In the genomic region with DNA sequence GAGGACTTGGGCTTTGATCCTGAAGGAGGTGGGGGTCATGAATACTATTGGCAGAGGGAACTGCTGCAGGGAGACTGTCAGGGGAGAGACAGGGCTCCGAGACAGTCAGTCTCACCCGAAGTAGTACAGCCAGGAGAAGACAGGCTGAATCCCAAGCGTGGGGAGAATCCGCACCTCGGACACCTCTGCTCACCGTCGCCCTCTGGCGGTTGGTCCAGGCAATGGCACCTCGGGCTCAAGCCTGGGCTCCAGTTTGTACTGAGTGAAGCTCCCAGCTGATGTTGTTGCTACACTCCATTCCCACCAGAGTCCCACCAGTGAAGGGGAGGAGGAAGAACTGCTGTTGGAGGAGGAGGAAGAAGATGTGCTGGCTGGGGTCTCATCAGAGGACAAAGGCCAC, we compare ENCODE assay signal across 8 mouse cellular contexts. TPM values are rescaled to one million over a fixed set of nuclear protein-coding genes. Genes with fewer than 3 reads are reported as not detected.
DNase-seq lines count a peak whose midpoint lies in the region; ATAC-seq and TF ChIP-seq lines count a peak whose summit lies in the region.

No protein-coding gene starts in this region.

- no peak overlapping the region for H3K27ac ChIP-seq in CH12.LX (ENCODE audit: insufficient read depth, low read depth)
- H3K27ac ChIP-seq in embryonic facial prominence, embryonic 15.5 days (replicated peaks), result no peak overlapping the region
- H3K27ac ChIP-seq in heart, postnatal 0 days (ENCODE audit: low read depth), result no peak overlapping the region

- in situ Hi-C loops in CH12.LX (cut with MboI; ENCODE audit: low pct_ligation_motif_present, low pct_unique_long_range_greater_than_20kb, low sequenced_read_pairs), result no loop called here

- H3K9me3 ChIP-seq in CH12.LX (replicated peaks; ENCODE audit: low read length), result no peaks in the 10 kb centered on the region
- H3K9me3 ChIP-seq in embryonic facial prominence, embryonic 15.5 days (replicated peaks), result no peaks in the 10 kb centered on the region
- no peaks in the 10 kb centered on the region for H3K9me3 ChIP-seq in heart, postnatal 0 days (replicated peaks; ENCODE audit: control insufficient read depth, low read length)

- DNase-seq in CH12.LX (ENCODE audit: extremely low read depth), result peak; percentile 71
- peak; percentile 71 to 72 for DNase-seq in adrenal gland, postnatal 4 days (ENCODE audit: low spot score in 2 of 2)
- DNase-seq in heart, postnatal 0 days (ENCODE audit: low spot score), result no peak
- peak; percentile 87 to 89 for DNase-seq in kidney, postnatal 4 days
- DNase-seq in lung, postnatal 10 days, result peak; percentile 85
- DNase-seq in ovary, postnatal 14 days (ENCODE audit: low spot score), result peak; percentile 83
- DNase-seq in urinary bladder, postnatal 14 days (ENCODE audit: low spot score), result peak; percentile 84

- peak; percentile 91 to 97 for TF ChIP-seq CTCF in CH12.LX (conservative IDR thresholded peaks at IDR 0.05 in 1 of 2, IDR thresholded peaks at IDR 0.05 in 1 of 2; ENCODE audit: low read depth in 2 of 2, low read length in 2 of 2)
- peak; percentile 86 for TF ChIP-seq CTCF in heart, postnatal 0 days (IDR thresholded peaks at IDR 0.05; ENCODE audit: low read depth)

- H3K4me3 ChIP-seq in CH12.LX (replicated peaks in 1 of 3; ENCODE audit: low read depth in 2 of 3, low read length in 2 of 3, poor library complexity in 1 of 3), result peak overlapping the region in 1 of 3 experiments; percentile 91
- peak overlapping the region; percentile 67 for H3K4me3 ChIP-seq in embryonic facial prominence, embryonic 15.5 days (replicated peaks)
- no peak overlapping the region for H3K4me3 ChIP-seq in heart, postnatal 0 days (ENCODE audit: low read depth, low read length)

- no peak for TF ChIP-seq POLR2A in CH12.LX (IDR thresholded peaks at IDR 0.05; ENCODE audit: low read depth, low read length)

- peaks cover 5% of the 10 kb centered on the region; the same call in 1 of the 2 replicates for H3K79me2 ChIP-seq in CH12.LX (replicated peaks; ENCODE audit: control insufficient read depth, extremely low read depth, insufficient read depth, poor library complexity, severe bottlenecking)

- peaks cover 6 to 20% of the 10 kb centered on the region in 2 experiments for H3K4me1 ChIP-seq in CH12.LX (ENCODE audit: control insufficient read depth in 1 of 2, insufficient read depth in 2 of 2)
- peaks cover 31% of the 10 kb centered on the region for H3K4me1 ChIP-seq in embryonic facial prominence, embryonic 15.5 days
- peaks cover 16% of the 10 kb centered on the region for H3K4me1 ChIP-seq in heart, postnatal 0 days (ENCODE audit: control insufficient read depth, insufficient read depth)

- H3K27me3 ChIP-seq in CH12.LX (replicated peaks), result no peaks in the 10 kb centered on the region
- no peaks in the 10 kb centered on the region for H3K27me3 ChIP-seq in embryonic facial prominence, embryonic 15.5 days
- no peaks in the 10 kb centered on the region for H3K27me3 ChIP-seq in heart, postnatal 0 days (ENCODE audit: control insufficient read depth, insufficient read depth, low read length)

- TF ChIP-seq RAD21 in CH12.LX (IDR thresholded peaks at IDR 0.05; ENCODE audit: low read depth, low read length), result peak; percentile 54

- peak overlapping the region; percentile 82; the same call in 1 of the 2 replicates for H3K9ac ChIP-seq in CH12.LX (ENCODE audit: insufficient read depth, low read depth)
- 0 out of 2 replicates have a peak overlapping the region, but pooled peaks have one; percentile 66 for H3K9ac ChIP-seq in embryonic facial prominence, embryonic 15.5 days
- H3K9ac ChIP-seq in heart, postnatal 0 days (replicated peaks; ENCODE audit: low read depth, low read length), result no peak overlapping the region

- H3K36me3 ChIP-seq in CH12.LX (replicated peaks in 1 of 2; ENCODE audit: control insufficient read depth in 1 of 2, insufficient read depth in 1 of 2, low read length in 1 of 2), result peaks cover 27 to 40% of the 10 kb centered on the region in 2 experiments
- peaks cover 40% of the 10 kb centered on the region for H3K36me3 ChIP-seq in embryonic facial prominence, embryonic 15.5 days
- H3K36me3 ChIP-seq in heart, postnatal 0 days (replicated peaks; ENCODE audit: control insufficient read depth, insufficient read depth, low read length), result peaks cover 34% of the 10 kb centered on the region

- dilution Hi-C loops in CH12.LX (cut with MboI; ENCODE audit: extremely low pct_ligation_motif_present, extremely low pct_unique_long_range_greater_than_20kb, low sequenced_read_pairs), result no loop called here

- H3K4me2 ChIP-seq in CH12.LX (ENCODE audit: insufficient read depth, low read depth, poor library complexity, severe bottlenecking), result peak overlapping the region; percentile 79
- H3K4me2 ChIP-seq in embryonic facial prominence, embryonic 15.5 days (replicated peaks), result peak overlapping the region; percentile 99
- H3K4me2 ChIP-seq in heart, postnatal 0 days (ENCODE audit: low read depth, low read length), result no peak overlapping the region

- no peak for TF ChIP-seq EP300 in CH12.LX (IDR thresholded peaks at IDR 0.05; ENCODE audit: low read length)
- TF ChIP-seq EP300 in heart, postnatal 0 days (IDR thresholded peaks at IDR 0.05; ENCODE audit: low read depth), result no peak

- no peak for ATAC-seq in embryonic facial prominence, embryonic 15.5 days (ENCODE audit: insufficient number of reproducible peaks, low FRiP score, low TSS enrichment, low read depth)
- no peak for ATAC-seq in heart, postnatal 0 days (ENCODE audit: insufficient read depth, low read depth)

- 4% methylated on average over 9 of the region's 9 CpGs for WGBS in embryonic facial prominence, embryonic 15.5 days
- WGBS in heart, postnatal 0 days, result 14% methylated on average over 9 of the region's 9 CpGs

TF ChIP-seq in CH12.LX, 34 proteins besides CTCF, POLR2A, EP300 and RAD21:
- peak; percentile 86 for TF ChIP-seq SMC3 (IDR thresholded peaks at IDR 0.05; ENCODE audit: low read depth, low read length)
- TF ChIP-seq UBTF (IDR thresholded peaks at IDR 0.05; ENCODE audit: low read depth, low read length), result no peak

RNA-seq across cellular contexts. Expression of a gene that starts 5.2 kb away (rescaled TPM):
- total RNA-seq in CH12.LX (2012; rRNA removed) (38.9 and 55.1 TPM in 2 replicates), CH12.LX (2014; rRNA removed) (23.4 and 24.5 TPM in 2 replicates)
- polyA plus RNA-seq in CH12.LX (2012; ENCODE audit: insufficient read length, low read depth), result 25.3 and 26.8 TPM in 2 replicates
- 10 to 100 TPM; 91.6 to 91.9 TPM for total RNA-seq in adrenal gland, postnatal 4 days (2021)
- 91.3 and 97.2 TPM in 2 replicates for polyA plus RNA-seq in embryonic facial prominence, embryonic 15.5 days (2015; fragmentation: Nextera tagmentation; extraction: Ambion mirVana)
- 100 and 114 TPM in 2 replicates for total RNA-seq in heart, postnatal 0 days (2014; rRNA removed; ENCODE audit: low replicate concordance)
- polyA plus RNA-seq in heart, postnatal 0 days (2015; fragmentation: Nextera tagmentation; extraction: Ambion mirVana), result 42.5 and 42.9 TPM in 2 replicates

RNA-seq across cellular contexts. Expression of a gene that starts 5.3 kb away (rescaled TPM):
- total RNA-seq in CH12.LX (2012; rRNA removed) (2.2 and 3.2 TPM in 2 replicates), CH12.LX (2014; rRNA removed) (0.41 and 0.52 TPM in 2 replicates)
- polyA plus RNA-seq in CH12.LX (2012; ENCODE audit: insufficient read length, low read depth), result 0.51 and 0.91 TPM in 2 replicates
- 1 to 10 TPM; 9.3 to 9.4 TPM for total RNA-seq in adrenal gland, postnatal 4 days (2021)
- 23.6 and 24.5 TPM in 2 replicates for polyA plus RNA-seq in embryonic facial prominence, embryonic 15.5 days (2015; fragmentation: Nextera tagmentation; extraction: Ambion mirVana)
- 14.3 and 23.7 TPM in 2 replicates for total RNA-seq in heart, postnatal 0 days (2014; rRNA removed; ENCODE audit: low replicate concordance)
- 16.0 and 17.2 TPM in 2 replicates for polyA plus RNA-seq in heart, postnatal 0 days (2015; fragmentation: Nextera tagmentation; extraction: Ambion mirVana)

RNA-seq across cellular contexts. Expression of a gene that starts 24.4 kb away (rescaled TPM):
- total RNA-seq in CH12.LX (2012; rRNA removed) (0.21 and 0.50 TPM in 2 replicates), CH12.LX (2014; rRNA removed) (not detected in 2 replicates)
- polyA plus RNA-seq in CH12.LX (2012; ENCODE audit: insufficient read length, low read depth), result not detected in 2 replicates
- total RNA-seq in adrenal gland, postnatal 4 days (2021), result 1 to 10 TPM; 4.1 to 9.2 TPM
- 12.5 and 16.8 TPM in 2 replicates for polyA plus RNA-seq in embryonic facial prominence, embryonic 15.5 days (2015; fragmentation: Nextera tagmentation; extraction: Ambion mirVana)
- total RNA-seq in heart, postnatal 0 days (2014; rRNA removed; ENCODE audit: low replicate concordance), result not detected in 2 replicates
- 0.26 and 0.51 TPM in 2 replicates for polyA plus RNA-seq in heart, postnatal 0 days (2015; fragmentation: Nextera tagmentation; extraction: Ambion mirVana)

RNA-seq across cellular contexts. Expression of a gene that starts 25.8 kb away (rescaled TPM):
- total RNA-seq in CH12.LX (2012; rRNA removed), result 29.3 and 33.5 TPM in 2 replicates
- total RNA-seq in CH12.LX (2014; rRNA removed), result 38.0 and 39.4 TPM in 2 replicates
- polyA plus RNA-seq in CH12.LX (2012; ENCODE audit: insufficient read length, low read depth), result 32.1 and 39.0 TPM in 2 replicates
- total RNA-seq in adrenal gland, postnatal 4 days (2021), result 10 to 100 TPM; 66.3 to 67.4 TPM
- 194 and 201 TPM in 2 replicates for polyA plus RNA-seq in embryonic facial prominence, embryonic 15.5 days (2015; fragmentation: Nextera tagmentation; extraction: Ambion mirVana)
- total RNA-seq in heart, postnatal 0 days (2014; rRNA removed; ENCODE audit: low replicate concordance), result 45.8 and 61.1 TPM in 2 replicates
- polyA plus RNA-seq in heart, postnatal 0 days (2015; fragmentation: Nextera tagmentation; extraction: Ambion mirVana), result 43.5 and 49.5 TPM in 2 replicates

RNA-seq across cellular contexts. Expression of a gene that starts 29.6 kb away (rescaled TPM):
- total RNA-seq in CH12.LX (2012; rRNA removed) (39.3 and 55.0 TPM in 2 replicates), CH12.LX (2014; rRNA removed) (18.4 and 18.6 TPM in 2 replicates)
- 97.1 and 135 TPM in 2 replicates for polyA plus RNA-seq in CH12.LX (2012; ENCODE audit: insufficient read length, low read depth)
- 10 to 100 TPM; 15.6 to 16.2 TPM for total RNA-seq in adrenal gland, postnatal 4 days (2021)
- polyA plus RNA-seq in embryonic facial prominence, embryonic 15.5 days (2015; fragmentation: Nextera tagmentation; extraction: Ambion mirVana), result 21.6 and 23.0 TPM in 2 replicates
- total RNA-seq in heart, postnatal 0 days (2014; rRNA removed; ENCODE audit: low replicate concordance), result 2.8 and 8.3 TPM in 2 replicates
- 2.9 and 3.0 TPM in 2 replicates for polyA plus RNA-seq in heart, postnatal 0 days (2015; fragmentation: Nextera tagmentation; extraction: Ambion mirVana)
